Comparison of ENCODE assay signal across 10 mouse cellular contexts in genomic region chrX:72655789-72656188, GRCm38 (mm10). TPM values are rescaled to one million over a fixed set of nuclear protein-coding genes. Genes with fewer than 3 reads are reported as not detected.
DNase-seq lines count a peak whose midpoint lies in the region; ATAC-seq and TF ChIP-seq lines count a peak whose summit lies in the region.
"Had no signal": no experiment of that assay in that cellular context is flagged by ENCODE, and none has a peak within 500 bp of the region (broad histone marks: within the 10 kb centered on the region; RNA-seq: fewer than 3 reads in every experiment).

No protein-coding gene starts in this region.

- ATAC-seq in heart, embryonic 13.5 days (ENCODE audit: extremely low read depth, insufficient number of reproducible peaks, low FRiP score, low TSS enrichment), result no peak
- ATAC-seq in hindbrain, postnatal 0 days, result peak; percentile 82
- ATAC-seq in megakaryocyte progenitor cell, adult 5-6 weeks (replicated peaks; ENCODE audit: poor library complexity), result no peak

- TF ChIP-seq CTCF in cortical plate, adult 2 months (IDR thresholded peaks at IDR 0.05; ENCODE audit: extremely low read depth, insufficient read depth, low read length), result no peak
- TF ChIP-seq CTCF in hindbrain, postnatal 0 days (IDR thresholded peaks at IDR 0.05; ENCODE audit: low read depth), result no peak

- TF ChIP-seq POLR2A in cortical plate, adult 2 months (IDR thresholded peaks at IDR 0.05; ENCODE audit: extremely low read depth, insufficient read depth, low read length), result no peak
- no peak for TF ChIP-seq POLR2A in myocyte (IDR thresholded peaks at IDR 0.05; ENCODE audit: insufficient read length, low read depth)

- DNase-seq in heart, postnatal 36 days, result no peak
- DNase-seq in hindbrain, postnatal 0 days (ENCODE audit: low spot score), result peak; percentile 8
- no peak for DNase-seq in adipocyte (ENCODE audit: low spot score)
- DNase-seq in cerebellum, adult 18-20 months, result no peak

- H3K36me3 ChIP-seq in heart, embryonic 13.5 days, result no peaks in the 10 kb centered on the region
- H3K36me3 ChIP-seq in hindbrain, postnatal 0 days (ENCODE audit: insufficient read depth, low read length), result no peaks in the 10 kb centered on the region
- no peaks in the 10 kb centered on the region for H3K36me3 ChIP-seq in myocyte (ENCODE audit: control insufficient read depth, insufficient read depth)

- no peaks in the 10 kb centered on the region for H3K9me3 ChIP-seq in heart, embryonic 13.5 days
- H3K9me3 ChIP-seq in hindbrain, postnatal 0 days (ENCODE audit: low read length), result no peaks in the 10 kb centered on the region

- H3K79me2 ChIP-seq in myocyte (ENCODE audit: control insufficient read depth, insufficient read depth), result no peaks in the 10 kb centered on the region

- 8% methylated on average over 11 of the region's 11 CpGs for WGBS in heart, embryonic 13.5 days
- WGBS in hindbrain, postnatal 0 days, result 19% methylated on average over 11 of the region's 11 CpGs

- H3K27me3 ChIP-seq in heart, embryonic 13.5 days (replicated peaks), result peaks cover 26% of the 10 kb centered on the region
- H3K27me3 ChIP-seq in hindbrain, postnatal 0 days (ENCODE audit: insufficient read depth, low read length), result no peaks in the 10 kb centered on the region
- no peaks in the 10 kb centered on the region for H3K27me3 ChIP-seq in myocyte (ENCODE audit: control insufficient read depth, insufficient read depth, insufficient read length)
- H3K27me3 ChIP-seq: CH12.LX had no signal

- H3K9ac ChIP-seq in heart, embryonic 13.5 days, result peak overlapping the region; percentile 37; the same call in 1 of the 2 replicates
- H3K9ac ChIP-seq in hindbrain, postnatal 0 days (replicated peaks; ENCODE audit: low read length), result peak overlapping the region; percentile 49

- no peak overlapping the region for H3K27ac ChIP-seq in heart, embryonic 13.5 days (replicated peaks)
- H3K27ac ChIP-seq in cortical plate, adult 2 months (ENCODE audit: insufficient read depth, low read length), result no peak overlapping the region
- no peak overlapping the region for H3K27ac ChIP-seq in hindbrain, postnatal 0 days

- no peak overlapping the region for H3ac ChIP-seq in myocyte (ENCODE audit: control insufficient read depth, insufficient read length)

- intact Hi-C loops in heart, postnatal 36 days (cut with DNase I), result loop anchor here (10.0 kb wide), 1 partner anchor 69 kb away; no protein-coding TSS in a partner anchor

- H3K4me2 ChIP-seq in heart, embryonic 13.5 days, result peak overlapping the region; percentile 62
- H3K4me2 ChIP-seq in hindbrain, postnatal 0 days (ENCODE audit: low read depth, low read length), result peak overlapping the region; percentile 55
- peak overlapping the region; percentile 48 for H3K4me2 ChIP-seq in myocyte (ENCODE audit: low read depth)

- peak overlapping the region; percentile 42 for H3K4me3 ChIP-seq in heart, embryonic 13.5 days
- H3K4me3 ChIP-seq in cortical plate, adult 2 months (ENCODE audit: insufficient read depth, low read length), result peak overlapping the region; percentile 88
- peak overlapping the region; percentile 44 for H3K4me3 ChIP-seq in hindbrain, postnatal 0 days (ENCODE audit: low read length)
- no peak overlapping the region for H3K4me3 ChIP-seq in myocyte
- H3K4me3 ChIP-seq: erythroblast, embryonic 14.5 days had no signal

- H3K4me1 ChIP-seq in heart, embryonic 13.5 days, result no peaks in the 10 kb centered on the region
- H3K4me1 ChIP-seq in cortical plate, adult 2 months (ENCODE audit: control insufficient read depth, insufficient read depth, low read length), result no peaks in the 10 kb centered on the region
- no peaks in the 10 kb centered on the region for H3K4me1 ChIP-seq in hindbrain, postnatal 0 days (ENCODE audit: insufficient read depth, low read length)

TF ChIP-seq in myocyte, 11 proteins besides CTCF, POLR2A, EP300 and RAD21:
- TF ChIP-seq REST (IDR thresholded peaks at IDR 0.05; ENCODE audit: insufficient read depth, insufficient read length) (no peak), E2F4 (IDR thresholded peaks at IDR 0.05; ENCODE audit: insufficient read depth) (no peak)

RNA-seq across cellular contexts. Expression of gene Gabra3, which starts 0.9 kb away (rescaled TPM):
- polyA plus RNA-seq in heart, embryonic 13.5 days (2015; fragmentation: Nextera tagmentation; extraction: Ambion mirVana), result 0.62 and 1.1 TPM in 2 replicates
- under 1 TPM; 0.19 to 0.35 TPM for total RNA-seq in heart, postnatal 36 days (2021)
- polyA plus RNA-seq in cortical plate, adult 2 months (2012; rRNA removed), result 70.1 and 72.8 TPM in 2 replicates
- total RNA-seq in hindbrain, postnatal 0 days (2014; rRNA removed), result 36.0 and 43.5 TPM in 2 replicates
- 32.4 and 41.7 TPM in 2 replicates for polyA plus RNA-seq in hindbrain, postnatal 0 days (2015; fragmentation: Nextera tagmentation; extraction: Ambion mirVana)
- 0.10 TPM for polyA plus RNA-seq in myocyte (2012; fragmentation: generic; extraction: Trizol)
- not detected in 2 replicates for total RNA-seq in megakaryocyte progenitor cell, adult 5-6 weeks (2015)
- total RNA-seq in megakaryocyte progenitor cell, adult 5-6 weeks (2017), result not detected in 2 replicates
- total RNA-seq: CH12.LX had no signal

Comparison
In these comparisons a context has a peak if more than half of its experiments do, and no peak if none do; other contexts are left out.
1. RNA of gene Gabra3, which starts 0.9 kb away (polyA plus RNA-seq): 70.1 to 72.8 TPM in cortical plate, adult 2 months and 32.4 to 41.7 TPM in hindbrain, postnatal 0 days; 0.62 to 1.1 TPM in heart, embryonic 13.5 days and 0.10 TPM in myocyte (single experiment); every median in the first group is over 10 times any median in the second.
2. Peak in every context shown above with its lines, with median percentiles within 50 percentile points of each other: H3K4me2 ChIP-seq.